Mouse (Mus musculus): ENCODE results near the gene Cyp4v3. TPM values are rescaled to one million over a fixed set of nuclear protein-coding genes. Genes with fewer than 3 reads are reported as not detected.
"Not testable (repeated sequence)": the region's sequence is repeated elsewhere in the genome, so short reads cannot be mapped to it uniquely, and the experiment has no call there.

The Cyp4v3 gene
- polyA plus RNA-seq, 1 experiment, result 5.6 TPM

DNA sequence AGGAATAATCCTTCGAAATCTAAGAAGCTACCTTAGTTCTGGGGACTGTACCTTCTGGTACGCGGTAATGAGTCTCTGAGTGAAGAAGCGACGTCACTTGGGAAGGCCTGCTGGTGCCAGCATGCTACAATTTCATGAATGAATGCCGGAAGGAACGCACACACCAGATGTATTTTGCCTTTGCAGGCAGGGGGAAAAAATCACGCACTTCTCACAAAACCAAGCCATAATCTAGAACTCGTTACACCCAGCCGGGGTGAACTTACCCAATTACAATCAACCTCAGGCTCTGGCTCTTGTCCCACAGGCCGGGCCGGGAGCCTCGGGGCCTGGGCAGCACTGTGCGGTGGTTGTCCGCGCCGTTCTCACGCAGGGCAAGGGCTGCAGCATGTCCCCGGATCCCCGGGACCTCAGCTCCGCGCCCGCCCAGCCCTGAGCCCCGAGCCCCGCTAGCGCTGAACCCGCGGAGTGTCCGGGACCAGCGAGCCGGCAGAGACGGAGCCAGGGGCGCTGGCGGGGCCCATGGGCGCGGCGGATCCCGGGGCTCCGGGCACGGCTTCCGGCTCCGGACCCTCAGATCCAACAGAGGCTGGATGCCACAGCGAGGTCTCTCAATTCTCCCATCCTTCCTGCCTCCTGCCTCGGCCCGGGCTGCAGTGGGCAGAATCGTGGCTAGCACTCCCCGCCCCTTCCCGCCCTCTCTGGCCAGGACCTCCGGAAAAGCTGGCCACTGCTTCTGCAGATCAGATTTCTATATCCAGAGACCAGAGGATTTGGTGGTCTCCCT, 25.3 kb upstream of the Cyp4v3 start:
- H3K4me1 ChIP-seq (ENCODE audit: control insufficient read depth, insufficient read depth, low read length), result no peaks in the 10 kb centered on the region
- no peak overlapping the region for H3K27ac ChIP-seq (ENCODE audit: insufficient read depth, low read length)
- H3K4me3 ChIP-seq (ENCODE audit: insufficient read depth, low read length), result peak overlapping the region; percentile 47
- no peak for TF ChIP-seq CTCF (IDR thresholded peaks at IDR 0.05; ENCODE audit: extremely low read depth, insufficient read depth, low read length)
- 0 out of 2 replicates have a peak, but pooled peaks have one; percentile 24 for TF ChIP-seq POLR2A (IDR thresholded peaks at IDR 0.05; ENCODE audit: extremely low read depth, insufficient read depth, low read length)

DNA sequence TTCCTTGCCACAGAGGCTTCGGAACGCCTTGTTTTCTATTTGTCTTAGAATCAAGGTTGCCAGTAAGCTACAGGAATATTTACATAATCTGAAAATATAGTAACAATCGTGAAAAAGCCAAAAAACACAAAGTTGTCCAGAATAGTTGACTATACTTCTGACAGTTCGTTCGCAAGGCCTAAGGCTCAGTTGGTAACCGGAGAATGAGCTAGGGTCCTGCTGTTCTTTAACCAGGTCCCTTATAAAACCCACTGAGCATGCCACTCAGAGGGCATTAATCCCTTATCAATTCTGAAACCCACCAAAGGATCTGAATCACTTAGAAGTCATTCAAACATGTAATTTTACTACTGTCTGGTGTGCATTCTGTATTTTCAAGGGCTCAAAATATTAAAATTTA, 22.8 kb upstream of the Cyp4v3 start:
- no peak overlapping the region for H3K4me3 ChIP-seq (ENCODE audit: insufficient read depth, low read length)
- TF ChIP-seq CTCF (IDR thresholded peaks at IDR 0.05; ENCODE audit: extremely low read depth, insufficient read depth, low read length) (no peak), POLR2A (IDR thresholded peaks at IDR 0.05; ENCODE audit: extremely low read depth, insufficient read depth, low read length) (no peak)
- no peaks in the 10 kb centered on the region for H3K4me1 ChIP-seq (ENCODE audit: control insufficient read depth, insufficient read depth, low read length)
- no peak overlapping the region for H3K27ac ChIP-seq (ENCODE audit: insufficient read depth, low read length)

DNA sequence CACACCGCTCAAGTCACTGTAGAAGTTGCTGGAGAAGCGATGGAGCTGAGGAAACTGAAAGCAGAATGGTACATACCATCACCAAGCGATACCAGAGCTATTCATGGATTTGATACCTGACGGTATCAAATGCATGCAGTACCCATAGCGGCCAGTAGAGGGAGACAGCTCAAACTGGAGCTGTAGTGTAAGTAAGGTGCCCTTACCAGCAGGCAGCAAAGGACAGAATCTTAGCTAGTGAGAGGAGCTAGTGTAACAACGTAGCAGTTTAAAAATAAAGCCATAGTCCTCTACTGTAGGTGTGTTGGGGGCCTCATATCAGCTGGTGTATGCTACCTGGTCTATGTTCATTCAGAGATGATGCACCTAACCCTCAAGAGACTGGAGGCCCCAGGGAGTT, 12.0 kb upstream of the Cyp4v3 start:
- Histone ChIP-seq H3K4me3 (ENCODE audit: insufficient read depth, low read length) (no peak overlapping the region), H3K27ac (ENCODE audit: insufficient read depth, low read length) (no peak overlapping the region), H3K4me1 (ENCODE audit: control insufficient read depth, insufficient read depth, low read length) (no peaks in the 10 kb centered on the region)
- TF ChIP-seq CTCF (IDR thresholded peaks at IDR 0.05; ENCODE audit: extremely low read depth, insufficient read depth, low read length) (peak; percentile 93), POLR2A (IDR thresholded peaks at IDR 0.05; ENCODE audit: extremely low read depth, insufficient read depth, low read length) (no peak)

DNA sequence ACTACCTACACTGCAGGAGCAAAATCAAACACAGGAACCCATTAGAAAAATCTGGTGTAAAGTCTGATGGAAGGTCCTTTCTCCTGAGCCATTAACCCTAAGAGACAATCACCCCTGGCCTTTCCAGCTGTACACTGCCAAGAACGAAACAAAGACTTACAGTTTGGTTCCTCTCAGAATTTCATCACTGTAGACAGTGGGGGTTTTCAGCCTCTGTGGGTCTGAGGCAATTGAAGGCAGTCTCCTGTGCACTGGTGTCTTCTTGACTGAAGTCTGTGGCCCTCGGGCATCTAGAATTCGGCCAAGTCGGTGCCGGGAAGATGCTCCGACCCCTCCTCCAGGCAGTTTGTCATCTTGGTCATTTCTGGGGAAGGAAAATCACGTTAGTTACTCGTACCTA, 11.3 kb upstream of the Cyp4v3 start:
- H3K4me1 ChIP-seq (ENCODE audit: control insufficient read depth, insufficient read depth, low read length), result no peaks in the 10 kb centered on the region
- no peak overlapping the region for H3K27ac ChIP-seq (ENCODE audit: insufficient read depth, low read length)
- H3K4me3 ChIP-seq (ENCODE audit: insufficient read depth, low read length), result no peak overlapping the region
- TF ChIP-seq CTCF (IDR thresholded peaks at IDR 0.05; ENCODE audit: extremely low read depth, insufficient read depth, low read length) (no peak), POLR2A (IDR thresholded peaks at IDR 0.05; ENCODE audit: extremely low read depth, insufficient read depth, low read length) (no peak)

DNA sequence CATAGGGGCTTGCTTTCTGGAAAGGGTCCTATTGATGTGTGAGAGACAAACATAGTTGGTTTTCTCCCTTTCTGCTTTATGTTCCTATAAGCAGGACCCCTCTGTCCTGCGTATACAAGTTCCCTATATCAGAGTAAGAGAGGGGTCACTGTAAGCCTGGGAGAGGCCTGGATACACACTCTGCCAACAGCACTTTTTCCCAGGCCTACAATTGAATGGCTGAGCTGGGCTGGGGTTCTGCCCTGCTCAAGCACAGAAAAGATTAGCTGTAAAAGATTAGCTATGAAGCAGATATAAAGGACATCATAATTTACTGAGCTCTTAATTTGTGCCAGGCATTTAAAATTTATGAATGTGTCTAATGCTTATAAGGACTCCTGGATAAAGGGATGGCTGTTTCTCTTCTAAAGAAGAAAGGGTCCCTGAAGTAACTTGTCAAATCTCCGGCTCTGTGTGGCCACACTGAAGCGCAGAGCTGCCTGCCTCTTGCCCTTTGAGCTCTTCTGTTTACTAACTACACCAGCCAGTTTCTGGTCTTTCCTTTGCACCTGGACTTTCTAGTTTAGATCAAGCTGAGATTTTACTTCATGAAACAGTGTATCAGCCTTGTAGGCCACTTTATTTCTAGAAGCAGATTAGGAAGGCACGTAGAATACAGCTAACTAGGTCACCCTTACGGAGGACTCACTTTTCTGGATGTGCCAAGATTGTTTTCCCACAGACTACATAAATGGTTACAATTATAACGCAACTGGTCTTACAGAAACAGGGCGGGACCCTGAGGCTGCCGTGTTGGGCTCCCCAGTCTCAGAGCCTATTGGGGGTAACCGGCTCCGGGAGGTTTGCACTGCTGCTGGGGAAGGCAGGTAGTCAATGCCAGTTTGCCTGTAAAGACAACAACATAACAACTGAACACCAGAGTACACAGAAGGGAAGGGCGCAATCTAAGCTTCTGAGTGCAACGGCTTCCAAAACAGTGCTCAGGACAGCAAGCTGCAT, 8.9 kb upstream of the Cyp4v3 start:
- Histone ChIP-seq H3K27ac (ENCODE audit: insufficient read depth, low read length) (no peak overlapping the region), H3K4me1 (ENCODE audit: control insufficient read depth, insufficient read depth, low read length) (no peaks in the 10 kb centered on the region), H3K4me3 (ENCODE audit: insufficient read depth, low read length) (no peak overlapping the region)
- no peak for TF ChIP-seq POLR2A (IDR thresholded peaks at IDR 0.05; ENCODE audit: extremely low read depth, insufficient read depth, low read length)
- TF ChIP-seq CTCF (IDR thresholded peaks at IDR 0.05; ENCODE audit: extremely low read depth, insufficient read depth, low read length), result no peak

DNA sequence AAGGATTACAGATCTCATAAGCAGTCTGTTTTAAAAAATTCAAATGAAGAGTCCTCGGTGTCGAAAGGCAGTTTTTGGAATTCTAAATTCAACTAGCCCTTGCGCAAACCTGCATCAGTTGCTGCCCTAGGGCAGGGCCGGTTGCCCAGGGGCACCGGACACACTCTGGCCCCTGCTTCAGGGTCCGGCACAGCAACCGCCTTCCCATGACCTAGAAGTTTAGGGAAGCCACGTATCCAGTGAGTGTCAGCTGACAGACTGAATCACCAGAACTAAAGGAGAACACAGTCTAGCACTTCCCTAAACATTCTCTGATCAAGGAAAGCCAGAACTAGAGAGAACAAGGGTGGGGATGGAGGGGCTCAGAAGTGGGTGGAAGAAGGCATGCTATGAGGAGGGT, 477 bp upstream of the Cyp4v3 start:
- H3K27ac ChIP-seq (ENCODE audit: insufficient read depth, low read length), result no peak overlapping the region
- peak overlapping the region; percentile 57 for H3K4me3 ChIP-seq (ENCODE audit: insufficient read depth, low read length)
- TF ChIP-seq CTCF (IDR thresholded peaks at IDR 0.05; ENCODE audit: extremely low read depth, insufficient read depth, low read length) (no peak), POLR2A (IDR thresholded peaks at IDR 0.05; ENCODE audit: extremely low read depth, insufficient read depth, low read length) (no peak)
- no peaks in the 10 kb centered on the region for H3K4me1 ChIP-seq (ENCODE audit: control insufficient read depth, insufficient read depth, low read length)

DNA sequence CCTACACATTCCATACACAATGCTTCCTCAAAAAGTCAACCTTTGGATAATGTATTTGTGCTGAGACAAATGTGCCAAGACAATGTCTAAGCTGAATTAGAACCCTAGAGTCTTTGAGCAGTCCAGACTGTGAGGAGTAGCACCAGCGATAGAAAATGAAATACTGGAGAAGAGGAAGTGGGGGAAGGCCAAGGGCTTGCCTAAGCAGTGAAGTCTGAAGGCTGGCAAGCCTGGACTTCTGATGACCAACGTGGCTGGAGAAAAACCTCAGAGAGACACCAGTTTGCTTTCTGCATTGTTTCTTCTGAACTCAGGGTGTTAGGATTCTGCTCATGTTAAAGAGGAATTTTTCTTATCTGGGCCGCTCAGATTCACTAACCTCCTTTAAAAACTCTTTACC, 2.2 kb downstream of the Cyp4v3 start:
- Histone ChIP-seq H3K27ac (ENCODE audit: insufficient read depth, low read length) (no peak overlapping the region), H3K4me3 (ENCODE audit: insufficient read depth, low read length) (no peak overlapping the region), H3K4me1 (ENCODE audit: control insufficient read depth, insufficient read depth, low read length) (no peaks in the 10 kb centered on the region)
- TF ChIP-seq CTCF (IDR thresholded peaks at IDR 0.05; ENCODE audit: extremely low read depth, insufficient read depth, low read length) (no peak), POLR2A (IDR thresholded peaks at IDR 0.05; ENCODE audit: extremely low read depth, insufficient read depth, low read length) (no peak)

DNA sequence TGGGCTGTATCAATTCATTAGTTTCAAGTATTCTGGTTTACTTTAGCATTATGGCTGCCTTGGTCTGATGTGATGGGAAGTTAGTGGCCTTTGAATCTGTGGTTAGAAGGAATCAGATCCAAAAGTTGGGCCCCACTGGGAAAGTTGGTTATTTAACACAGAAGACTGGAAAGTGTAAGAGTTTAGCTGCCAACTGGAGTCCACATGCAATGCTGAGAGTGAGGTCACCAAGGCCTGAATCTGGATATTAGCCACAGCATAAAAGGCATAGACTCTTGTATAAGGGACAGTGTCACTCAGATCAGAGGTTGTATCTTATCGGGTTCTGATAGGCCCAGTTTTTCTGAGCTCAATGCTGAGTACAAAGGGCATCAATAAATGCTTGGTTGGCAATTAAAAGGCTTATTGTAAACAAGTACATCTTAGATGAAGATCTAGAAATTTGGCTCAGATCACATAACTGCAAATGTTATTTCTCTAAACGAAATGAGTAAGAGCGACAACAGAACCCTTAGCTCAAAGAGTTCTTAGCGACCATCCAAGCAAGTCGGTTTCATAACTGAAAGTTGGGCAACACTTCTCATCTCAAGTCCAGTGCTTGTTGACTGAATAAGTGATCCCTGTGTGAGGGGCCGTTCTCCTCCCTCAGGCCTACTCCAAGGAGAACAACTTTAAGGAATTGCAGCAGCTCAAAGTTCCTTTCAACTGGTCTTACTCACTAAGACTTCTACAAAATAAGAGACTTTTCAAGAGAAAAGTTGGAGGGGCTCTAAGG, 3.6 kb downstream of the Cyp4v3 start:
- H3K4me1 ChIP-seq (ENCODE audit: control insufficient read depth, insufficient read depth, low read length), result no peaks in the 10 kb centered on the region
- TF ChIP-seq CTCF (IDR thresholded peaks at IDR 0.05; ENCODE audit: extremely low read depth, insufficient read depth, low read length), result no peak
- TF ChIP-seq POLR2A (IDR thresholded peaks at IDR 0.05; ENCODE audit: extremely low read depth, insufficient read depth, low read length), result no peak
- H3K27ac ChIP-seq (ENCODE audit: insufficient read depth, low read length), result no peak overlapping the region
- H3K4me3 ChIP-seq (ENCODE audit: insufficient read depth, low read length), result no peak overlapping the region

DNA sequence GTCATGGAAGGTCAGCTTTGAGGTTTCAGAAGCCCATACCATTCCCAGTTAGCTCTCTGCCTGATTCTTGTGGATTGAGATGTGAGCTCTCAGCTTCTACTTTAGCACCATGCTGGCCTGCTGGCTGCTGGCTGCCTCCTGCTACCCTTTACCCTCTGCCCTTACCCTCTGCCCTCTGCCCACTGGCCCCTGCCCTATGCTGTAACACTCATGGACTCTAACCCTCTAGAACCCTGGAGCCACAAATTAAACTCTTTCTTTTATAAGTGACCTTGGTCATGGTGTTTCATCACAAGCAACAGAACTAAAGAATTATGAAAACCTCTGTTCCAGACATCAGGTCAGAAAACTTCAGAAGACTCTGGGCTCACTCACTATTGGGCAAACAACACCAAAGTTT, 5.9 kb downstream of the Cyp4v3 start:
- H3K4me1 ChIP-seq (ENCODE audit: control insufficient read depth, insufficient read depth, low read length); H3K4me3 ChIP-seq (ENCODE audit: insufficient read depth, low read length); H3K27ac ChIP-seq (ENCODE audit: insufficient read depth, low read length): not testable (repeated sequence)
